Mouse (Mus musculus) thymus, adult 2 months (tissue): Measurements from ENCODE around the gene Zbtb20. TPM values are rescaled to one million over a fixed set of nuclear protein-coding genes. Genes with fewer than 3 reads are reported as not detected.
A peak's percentile ranks its signal among the peaks of the same experiment; 100 is the strongest.

Experiments
- DNase-seq: peaks from one replicate; pipeline ENCODE4 v3.0.0; 2021
- H3K27ac ChIP-seq: fragments of 200-500 bp; 2 replicates; pipeline ENCODE4 v1.5.1; 2012; ENCODE audit warnings: low read length, control low read depth; ENCODE audit not compliant: control insufficient read depth, insufficient read depth
- H3K27me3 ChIP-seq: fragments of 200-500 bp; 2 replicates; pipeline ENCODE4 v1.6.1; 2012; ENCODE audit warnings: mild to moderate bottlenecking, low read length, moderate library complexity, mixed read lengths; ENCODE audit not compliant: control insufficient read depth, insufficient read depth
- H3K36me3 ChIP-seq: fragments of 200-500 bp; 2 replicates; pipeline ENCODE4 v1.6.1; 2012; ENCODE audit warnings: mild to moderate bottlenecking, low read length, moderate library complexity; ENCODE audit not compliant: control insufficient read depth, insufficient read depth
- H3K4me1 ChIP-seq: fragments of 200-500 bp; replicated peaks from 2 replicates; pipeline ENCODE4 v1.6.1; 2012; ENCODE audit warnings: low read length; ENCODE audit not compliant: control insufficient read depth, insufficient read depth
- H3K4me3 ChIP-seq: fragments of 200-500 bp; 2 replicates; pipeline ENCODE4 v1.5.1; 2012; ENCODE audit warnings: mild to moderate bottlenecking, low read length, control low read depth, moderate library complexity; ENCODE audit not compliant: control insufficient read depth, insufficient read depth
- CTCF ChIP-seq: fragments of 200-500 bp; IDR thresholded peaks from 2 replicates; pipeline ENCODE4 v1.5.1; 2012; ENCODE audit warnings: mild to moderate bottlenecking, control low read depth, low read length, moderate library complexity, borderline replicate concordance; ENCODE audit not compliant: control insufficient read depth, poor library complexity, insufficient read depth; ENCODE audit errors: extremely low read depth
- POLR2A ChIP-seq: fragments of 200-500 bp; IDR thresholded peaks from 2 replicates; pipeline ENCODE4 v1.6.1; 2012; ENCODE audit warnings: mild to moderate bottlenecking, low read length, control low read depth, moderate library complexity; ENCODE audit not compliant: control insufficient read depth, poor library complexity, insufficient read depth; ENCODE audit errors: extremely low read depth
- WGBS: fragments of 180-500 bp; shearing (Covaris S2); methylation state at CpG from one replicate; pipeline ENCODE4 v1.1.7; 2018; 5-methylcytosine and 5-hydroxymethylcytosine counted together
- polyA plus RNA-seq: library from polyadenylated mRNA; depleted of rRNA; stranded (reverse); fragments of >200 nt; gene quantifications from 2 replicates; pipeline ENCODE4 v1.2.3, GENCODE M21; 2012

Zbtb20 gene
- polyA plus RNA-seq, 1 experiment = 19.1 TPM

DNA sequence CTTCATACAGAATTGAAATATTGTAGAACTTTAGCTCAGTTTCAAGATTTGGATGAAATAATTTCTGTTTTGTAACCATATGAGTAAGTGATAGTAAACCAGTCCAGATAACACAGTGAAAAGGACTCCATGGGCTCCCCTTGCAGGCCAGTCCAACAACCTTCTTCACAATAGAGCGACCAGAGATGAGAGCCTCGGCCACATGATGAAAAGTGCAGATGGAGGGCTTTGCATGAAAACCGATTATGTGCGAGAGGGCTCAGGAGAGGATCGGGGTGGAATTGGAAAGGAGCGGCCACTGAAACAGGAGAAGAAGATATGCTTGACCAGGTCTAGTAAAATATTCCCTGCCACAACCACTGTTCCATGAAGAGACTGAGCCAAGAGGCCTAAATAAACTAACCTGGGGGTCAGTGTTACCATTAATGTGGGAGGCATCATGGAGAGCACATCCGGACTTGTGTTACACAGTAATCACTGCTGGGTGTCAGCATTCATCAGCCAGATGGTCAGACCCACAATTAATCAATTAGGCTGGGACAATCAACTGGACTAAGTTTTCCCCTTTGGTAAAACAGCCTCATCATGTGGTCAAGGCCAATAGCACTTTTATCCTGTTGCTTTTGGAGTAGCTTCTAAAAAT, 485.3 kb downstream of the Zbtb20 start:
- Histone ChIP-seq H3K27me3 (no peaks in the 10 kb centered on the region), H3K36me3 (no peaks in the 10 kb centered on the region), H3K4me1 (no peaks in the 10 kb centered on the region), H3K4me3 (no peak overlapping the region), H3K27ac (no peak overlapping the region)
- no peak for DNase-seq
- 94% methylated on average over 7 of the region's 7 CpGs for WGBS
- TF ChIP-seq CTCF (no peak), POLR2A (no peak)

GRCm38 (mm10) chr16:43362651-43363300, 487.1 kb downstream of the Zbtb20 start:
- Histone ChIP-seq H3K4me3 (peak overlapping the region; percentile 17; the same call in 1 of the 2 replicates), H3K27ac (no peak overlapping the region), H3K27me3 (no peaks in the 10 kb centered on the region), H3K4me1 (no peaks in the 10 kb centered on the region), H3K36me3 (no peaks in the 10 kb centered on the region)
- no peak for TF ChIP-seq POLR2A
- no peak for TF ChIP-seq CTCF
- no peak for DNase-seq
- WGBS = 61% methylated on average over 9 of the region's 9 CpGs

DNA sequence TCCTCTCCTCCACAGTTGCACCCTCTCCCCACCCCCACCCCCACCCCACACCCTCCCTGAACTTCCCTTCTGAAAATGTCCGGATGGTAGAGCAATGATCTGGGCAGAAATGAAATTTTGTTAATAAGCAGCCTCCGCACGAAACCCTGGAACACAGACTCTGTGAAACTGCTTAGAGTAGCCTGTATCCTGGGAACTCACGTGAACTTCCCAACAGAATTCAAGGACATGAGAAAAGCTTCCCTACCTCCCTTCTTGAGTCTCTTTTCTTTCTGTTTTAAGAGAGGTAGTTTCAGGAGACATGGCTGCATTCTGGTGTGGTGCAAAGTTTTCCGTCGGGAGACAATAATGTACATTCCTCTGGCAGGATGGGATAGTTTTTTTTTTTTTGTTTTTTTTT, 487.6 kb downstream of the Zbtb20 start:
- Histone ChIP-seq H3K36me3 (no peaks in the 10 kb centered on the region), H3K4me3 (no peak overlapping the region), H3K4me1 (no peaks in the 10 kb centered on the region), H3K27ac (no peak overlapping the region), H3K27me3 (no peaks in the 10 kb centered on the region)
- TF ChIP-seq POLR2A (no peak), CTCF (no peak)
- WGBS = 76% methylated on average over 6 of the region's 6 CpGs
- no peak for DNase-seq

DNA sequence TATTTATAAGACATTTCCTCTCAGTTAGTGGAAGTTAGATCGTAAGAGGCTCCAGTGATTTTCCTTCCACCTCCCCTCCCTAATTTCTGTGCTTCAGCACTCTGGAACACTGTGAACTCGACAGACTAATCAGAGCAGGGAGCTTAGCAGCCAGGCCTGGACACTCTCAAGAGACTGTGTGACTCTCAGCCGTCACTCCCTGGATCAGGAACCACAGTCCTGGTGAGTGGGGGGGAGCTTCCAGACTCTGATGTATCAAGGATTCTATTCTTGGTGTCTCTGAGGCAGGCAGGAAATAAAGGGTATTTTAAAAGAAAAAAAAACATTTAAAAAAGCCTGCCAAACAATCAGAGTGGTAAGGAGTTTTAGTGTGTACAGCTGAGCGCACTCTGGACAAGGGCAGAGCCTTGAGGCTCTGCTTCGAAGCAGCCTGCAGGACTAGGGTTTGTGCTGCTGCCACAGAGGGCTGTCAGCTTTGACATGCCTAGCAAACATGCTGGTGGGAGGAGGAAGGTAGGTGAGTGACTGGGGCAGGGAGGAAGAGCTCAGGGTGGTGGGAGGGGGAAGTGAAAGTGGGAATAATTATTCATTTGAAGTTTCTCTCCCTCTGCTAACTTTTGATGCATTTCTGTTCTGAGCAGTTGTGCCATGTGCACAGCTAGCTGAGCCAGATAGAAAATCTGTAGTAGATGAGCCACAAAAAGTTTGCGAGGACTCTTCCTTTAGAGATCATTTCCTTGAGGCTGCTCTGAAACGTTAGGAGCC, 488.3 kb downstream of the Zbtb20 start:
- Histone ChIP-seq H3K27ac (no peak overlapping the region), H3K4me1 (no peaks in the 10 kb centered on the region), H3K4me3 (no peak overlapping the region), H3K36me3 (no peaks in the 10 kb centered on the region), H3K27me3 (no peaks in the 10 kb centered on the region)
- 38% methylated on average over 7 of the region's 7 CpGs for WGBS
- DNase-seq = no peak
- TF ChIP-seq CTCF = no peak
- no peak for TF ChIP-seq POLR2A

GRCm38 (mm10) chr16:43364516-43364910, 488.8 kb downstream of the Zbtb20 start:
- H3K36me3 ChIP-seq = no peaks in the 10 kb centered on the region
- TF ChIP-seq POLR2A = no peak
- no peak for TF ChIP-seq CTCF
- no peaks in the 10 kb centered on the region for H3K27me3 ChIP-seq
- no peak overlapping the region for H3K4me3 ChIP-seq
- no peaks in the 10 kb centered on the region for H3K4me1 ChIP-seq
- no peak overlapping the region for H3K27ac ChIP-seq
- 93% methylated on average over 6 of the region's 6 CpGs for WGBS
- no peak for DNase-seq

- no peak overlapping the region for H3K27ac ChIP-seq
- no peaks in the 10 kb centered on the region for H3K4me1 ChIP-seq
- no peaks in the 10 kb centered on the region for H3K27me3 ChIP-seq
- H3K4me3 ChIP-seq = no peak overlapping the region
- DNase-seq = no peak
- 97% methylated on average over 3 of the region's 3 CpGs for WGBS
- H3K36me3 ChIP-seq = no peaks in the 10 kb centered on the region
- TF ChIP-seq CTCF = no peak
Observed at GRCm38 (mm10) chr16:43365277-43365676, 489.6 kb downstream of the Zbtb20 start.

DNA sequence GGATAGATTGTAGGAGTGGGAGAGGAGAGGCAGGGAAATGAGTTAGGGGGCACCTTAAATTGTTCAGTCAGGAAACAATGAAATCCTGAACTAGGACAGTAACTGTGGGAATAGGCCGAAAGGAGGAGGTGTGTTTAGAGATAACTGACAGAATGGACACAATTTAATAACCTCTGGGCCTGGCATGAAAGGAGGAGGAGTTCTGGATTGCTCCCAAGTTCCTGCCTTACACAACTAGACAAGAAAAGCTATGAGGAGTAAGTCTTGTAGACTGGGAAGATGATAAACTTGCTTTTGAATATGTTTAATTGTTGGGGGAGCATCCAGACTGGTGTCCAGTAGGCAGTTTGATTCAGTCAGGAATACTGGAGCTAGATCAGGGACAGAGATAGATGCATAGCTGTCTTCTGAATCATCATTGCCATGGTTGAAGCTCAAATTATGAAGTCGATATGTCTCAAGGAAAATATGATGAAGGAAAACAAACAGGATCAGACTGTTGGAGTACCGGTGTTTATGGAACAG, 494.9 kb downstream of the Zbtb20 start:
- TF ChIP-seq CTCF (no peak), POLR2A (no peak)

More for the DNA sequence above, 494.9 kb downstream of the Zbtb20 start:
- WGBS = 95% methylated on average over 3 of the region's 3 CpGs
- no peak overlapping the region for H3K4me3 ChIP-seq
- no peak overlapping the region for H3K27ac ChIP-seq
- no peaks in the 10 kb centered on the region for H3K27me3 ChIP-seq
- no peaks in the 10 kb centered on the region for H3K4me1 ChIP-seq
- DNase-seq = no peak
- H3K36me3 ChIP-seq = no peaks in the 10 kb centered on the region
